Mouse (Mus musculus): ENCODE data around the gene H2-T22. TPM values are rescaled to one million over a fixed set of nuclear protein-coding genes. Genes with fewer than 3 reads are reported as not detected.
"Not testable (repeated sequence)": the region's sequence is repeated elsewhere in the genome, so short reads cannot be mapped to it uniquely, and the experiment has no call there.

The H2-T22 gene
- 89.0 and 112 TPM in 2 replicates for polyA plus RNA-seq (2012; ENCODE audit: insufficient read depth, insufficient read length, missing spikeins)

DNA sequence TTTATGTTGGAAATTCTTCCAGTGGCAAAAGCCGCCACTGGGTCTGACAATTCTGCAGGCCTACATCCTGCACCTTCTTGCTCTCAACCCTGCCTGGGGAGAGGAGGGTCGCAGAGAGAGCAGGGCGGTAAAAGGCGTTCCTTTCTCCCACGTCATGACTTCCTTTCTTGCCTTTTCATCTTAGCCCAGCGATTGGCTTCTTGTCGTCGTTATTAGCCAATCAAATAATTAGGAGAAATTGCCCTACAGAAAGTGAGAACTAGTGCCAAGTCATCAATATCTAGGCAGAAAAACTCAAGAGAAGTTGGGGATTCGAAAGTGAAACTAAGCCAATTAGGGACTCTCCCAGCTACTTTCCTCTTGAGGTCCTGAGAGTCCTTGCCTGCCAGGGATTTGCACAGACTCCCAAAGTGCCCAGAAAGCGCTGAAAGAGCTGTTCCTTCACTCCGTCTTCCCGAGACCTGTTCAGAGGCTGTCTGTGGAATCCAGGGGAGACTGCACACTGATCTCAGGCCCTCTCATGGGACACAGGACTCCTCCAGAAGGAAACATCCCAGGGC is at the start of gene H2-T22, which contains the start of gene Gm6034:
TSS of gene H2-T22 (minus strand) at position 138 of the 560 bp plus-strand sequence.
TSS of gene Gm6034 (plus strand) at position 352 of the 560 bp plus-strand sequence.
- peaks cover 15% of the 10 kb centered on the region for H3K4me1 ChIP-seq (ENCODE audit: control insufficient read depth, insufficient read depth, low read length)
- H3K27ac ChIP-seq (ENCODE audit: insufficient read depth, low read depth, low read length) = peak within 1 kb of the TSS; percentile 24; the same call in 1 of the 2 replicates
- H3K4me3 ChIP-seq (ENCODE audit: insufficient read depth, low read length) = peak within 1 kb of the TSS; percentile 61

DNA sequence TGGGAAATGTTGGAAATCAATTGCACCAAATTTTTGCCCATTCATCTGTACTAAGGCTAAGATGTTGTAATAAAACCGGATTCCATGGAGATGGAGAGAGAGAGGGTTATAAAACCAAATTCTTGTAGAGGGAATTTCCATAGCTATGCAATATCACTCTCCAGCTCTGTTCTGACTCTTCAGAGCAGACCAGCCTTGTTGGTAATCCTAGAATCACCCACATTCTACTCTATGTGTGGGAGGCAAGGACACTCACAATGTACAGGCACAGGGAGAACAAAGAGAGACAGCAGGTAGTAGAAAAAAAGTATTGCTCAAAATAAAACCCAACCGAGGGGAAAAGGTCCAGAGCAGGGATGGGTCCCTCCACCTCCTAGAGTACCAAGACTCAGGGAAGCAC is 49.4 kb upstream of the H2-T22 start:
- H3K4me1 ChIP-seq (ENCODE audit: control insufficient read depth, insufficient read depth, low read length); H3K27ac ChIP-seq (ENCODE audit: insufficient read depth, low read depth, low read length): not testable (repeated sequence)

DNA sequence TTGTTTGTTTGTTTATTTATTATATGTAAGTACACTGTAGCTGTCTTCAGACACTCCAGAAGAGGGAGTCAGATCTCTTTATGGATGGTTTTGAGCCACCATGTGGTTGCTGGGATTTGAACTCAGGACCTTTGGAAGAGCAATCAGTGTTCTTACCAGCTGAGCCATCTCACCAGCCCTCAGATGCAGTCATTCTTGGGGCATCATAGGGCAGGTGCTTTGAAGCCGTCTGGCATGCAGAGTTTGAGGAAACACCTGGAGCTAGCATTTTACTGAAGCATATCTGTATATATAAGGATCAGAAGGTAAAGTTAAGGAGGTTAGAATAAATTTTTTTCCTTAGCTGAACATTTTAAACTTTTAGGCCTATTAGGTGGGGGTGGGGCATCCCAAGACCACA is 43.4 kb upstream of the H2-T22 start:
- H3K27ac ChIP-seq (ENCODE audit: insufficient read depth, low read depth, low read length); H3K4me1 ChIP-seq (ENCODE audit: control insufficient read depth, insufficient read depth, low read length): not testable (repeated sequence)

More for the DNA sequence above, 49.4 kb upstream of the H2-T22 start:
- not testable (repeated sequence) for H3K4me3 ChIP-seq (ENCODE audit: insufficient read depth, low read length)

DNA sequence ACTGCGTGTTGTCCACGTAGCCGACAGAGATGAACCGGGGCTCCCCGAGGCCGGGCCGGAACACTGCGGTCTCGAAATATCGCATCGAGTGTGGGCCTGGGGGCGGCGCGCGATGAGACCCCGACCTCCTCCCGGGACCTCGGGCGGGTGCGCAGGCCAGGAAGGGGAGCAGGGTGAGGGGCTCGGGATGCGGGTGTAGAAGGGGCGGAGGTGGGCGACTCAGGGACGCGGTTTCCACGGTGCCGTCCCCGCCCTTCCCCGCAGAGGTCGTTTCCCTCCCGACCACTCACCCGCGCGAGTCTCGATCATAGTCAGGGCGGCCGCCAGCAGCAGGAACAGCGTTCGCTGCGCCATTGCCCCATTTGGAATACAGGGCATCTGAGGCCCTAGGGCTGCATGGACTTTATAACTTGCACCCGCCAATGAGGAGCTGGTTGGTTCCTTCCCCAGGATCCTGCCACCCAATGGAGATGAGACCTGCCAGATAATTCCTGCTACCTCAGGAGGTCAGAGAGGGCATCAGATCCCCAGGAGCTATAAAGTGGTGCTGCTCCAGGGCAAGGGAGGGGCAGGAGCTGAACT is 41.4 kb upstream of the H2-T22 start:
- H3K4me1 ChIP-seq (ENCODE audit: control insufficient read depth, insufficient read depth, low read length) = no peaks in the 10 kb centered on the region
- no peak overlapping the region for H3K27ac ChIP-seq (ENCODE audit: insufficient read depth, low read depth, low read length)
- no peak for TF ChIP-seq CTCF (IDR thresholded peaks at IDR 0.05; ENCODE audit: low read depth, low read length)
- H3K4me3 ChIP-seq (ENCODE audit: insufficient read depth, low read length) = peak overlapping the region; percentile 79

More for the DNA sequence above, 43.4 kb upstream of the H2-T22 start:
- H3K4me3 ChIP-seq (ENCODE audit: insufficient read depth, low read length) = not testable (repeated sequence)

DNA sequence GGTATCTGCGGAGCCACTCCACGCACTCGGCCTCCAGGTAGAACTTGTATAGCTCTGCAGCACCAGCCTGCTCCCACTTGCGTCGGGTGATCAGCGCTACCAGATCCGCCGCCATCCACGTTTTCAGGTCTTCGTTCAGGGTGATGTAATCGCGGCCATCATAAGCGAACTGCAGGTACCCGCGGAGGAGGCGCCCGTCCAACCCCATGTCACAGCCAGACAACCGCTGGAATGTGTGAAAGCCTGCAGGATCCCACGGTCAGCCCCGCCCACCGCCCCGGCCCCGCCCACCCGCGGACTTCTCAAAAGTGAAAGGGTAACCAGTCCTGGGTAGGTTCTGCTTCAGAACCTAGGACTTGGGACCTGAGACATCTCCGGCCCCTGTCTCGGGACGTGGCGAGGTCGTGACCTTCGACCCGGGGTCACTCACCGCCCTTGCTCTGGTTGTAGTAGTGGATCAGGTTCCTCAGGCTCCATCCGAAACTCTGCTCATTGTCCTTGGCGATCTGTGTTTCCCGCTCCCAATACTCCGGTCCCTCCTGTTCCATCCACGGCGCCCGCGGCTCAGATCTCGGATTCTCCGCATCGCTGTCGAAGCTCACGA is 40.8 kb upstream of the H2-T22 start:
- TF ChIP-seq POLR2A (IDR thresholded peaks at IDR 0.05; ENCODE audit: borderline replicate concordance, low read depth, low read length) = no peak
- TF ChIP-seq CTCF (IDR thresholded peaks at IDR 0.05; ENCODE audit: low read depth, low read length) = no peak
- H3K4me1 ChIP-seq (ENCODE audit: control insufficient read depth, insufficient read depth, low read length) = no peaks in the 10 kb centered on the region
- H3K4me3 ChIP-seq (ENCODE audit: insufficient read depth, low read length) = peak overlapping the region; percentile 79
- no peak overlapping the region for H3K27ac ChIP-seq (ENCODE audit: insufficient read depth, low read depth, low read length)

DNA sequence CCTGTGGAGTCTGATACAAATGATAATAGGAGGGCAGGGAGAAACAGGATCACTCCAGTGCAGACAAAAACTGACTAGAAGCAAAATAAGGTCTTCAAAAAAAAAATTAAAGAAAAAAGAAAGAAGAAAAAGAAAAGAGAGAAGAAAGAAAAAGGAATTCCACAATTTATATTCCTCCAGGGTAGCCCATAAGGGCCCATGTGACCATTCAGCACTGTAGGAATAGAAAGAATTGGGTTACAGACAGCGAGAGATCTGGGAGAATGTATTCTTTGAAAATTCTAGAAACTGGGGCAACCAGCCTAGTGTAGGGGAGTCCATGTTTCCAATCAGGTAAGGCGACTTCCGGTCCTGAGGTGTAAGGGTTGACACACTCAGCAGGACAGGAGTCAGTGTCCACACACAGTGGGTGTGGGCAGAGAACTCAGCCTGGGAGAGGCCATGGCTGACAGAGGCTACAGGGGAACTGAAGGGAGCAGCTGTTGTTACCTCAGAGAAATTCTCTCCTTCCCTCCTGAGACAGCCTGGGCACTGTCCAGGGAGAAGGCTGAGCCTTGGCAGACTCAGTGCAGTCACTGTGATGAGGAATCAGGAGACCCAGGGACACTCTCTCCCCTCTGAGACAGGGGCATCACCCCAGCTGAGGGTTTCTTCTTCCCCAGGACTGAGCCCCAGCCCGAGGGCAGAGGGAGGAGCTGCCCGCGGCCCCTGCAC is 40.1 kb upstream of the H2-T22 start:
- H3K4me1 ChIP-seq (ENCODE audit: control insufficient read depth, insufficient read depth, low read length) = not testable (repeated sequence)
- peak overlapping the region; percentile 79; the same call in 1 of the 2 replicates for H3K4me3 ChIP-seq (ENCODE audit: insufficient read depth, low read length)

DNA sequence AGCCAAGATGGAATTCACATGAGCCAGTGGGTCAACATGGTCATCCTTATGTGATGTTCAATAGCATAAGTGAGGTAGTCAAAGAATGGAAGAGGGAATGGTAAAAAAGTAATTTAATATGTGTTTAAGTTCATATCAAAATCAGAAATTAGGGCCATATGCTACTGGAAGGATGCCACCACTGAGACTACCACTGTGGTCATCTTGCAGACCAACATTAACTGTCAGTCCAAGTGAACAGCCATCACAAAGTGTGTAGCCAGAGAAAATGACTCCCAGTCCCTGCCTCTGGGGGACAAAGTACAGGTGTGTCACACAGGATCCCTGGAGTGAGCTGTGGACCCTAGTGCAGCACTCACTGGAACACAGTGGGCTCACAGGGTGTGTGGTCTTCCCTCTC is 39.4 kb upstream of the H2-T22 start:
- H3K4me1 ChIP-seq (ENCODE audit: control insufficient read depth, insufficient read depth, low read length); H3K27ac ChIP-seq (ENCODE audit: insufficient read depth, low read depth, low read length); H3K4me3 ChIP-seq (ENCODE audit: insufficient read depth, low read length): not testable (repeated sequence)

More for the DNA sequence above, 40.1 kb upstream of the H2-T22 start:
- H3K27ac ChIP-seq (ENCODE audit: insufficient read depth, low read depth, low read length) = not testable (repeated sequence)

DNA sequence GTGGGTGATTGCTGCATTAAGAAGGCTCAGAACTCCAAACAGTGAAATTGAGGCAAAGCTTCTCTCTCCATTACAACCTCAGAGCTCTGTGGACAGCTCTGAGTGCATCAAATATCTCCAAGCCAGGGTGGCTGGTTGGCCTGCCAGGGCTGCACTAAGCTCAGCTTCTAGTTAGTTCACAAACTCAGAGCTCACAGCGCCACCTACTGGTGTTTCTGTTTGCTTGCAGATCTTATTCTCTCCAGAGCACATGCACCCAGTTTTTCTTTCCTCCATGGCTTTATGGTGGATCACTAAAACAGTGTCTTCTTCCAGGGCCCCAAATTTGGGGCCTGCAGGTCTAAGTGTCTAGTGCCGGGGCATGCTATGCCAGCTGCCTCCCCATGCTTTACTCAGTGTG is 18.3 kb upstream of the H2-T22 start:
- H3K27ac ChIP-seq (ENCODE audit: insufficient read depth, low read depth, low read length) = no peak overlapping the region
- peak; percentile 53 for TF ChIP-seq CTCF (IDR thresholded peaks at IDR 0.05; ENCODE audit: low read depth, low read length)
- TF ChIP-seq POLR2A (IDR thresholded peaks at IDR 0.05; ENCODE audit: borderline replicate concordance, low read depth, low read length) = no peak
- H3K4me1 ChIP-seq (ENCODE audit: control insufficient read depth, insufficient read depth, low read length) = no peaks in the 10 kb centered on the region
- no peak overlapping the region for H3K4me3 ChIP-seq (ENCODE audit: insufficient read depth, low read length)

DNA sequence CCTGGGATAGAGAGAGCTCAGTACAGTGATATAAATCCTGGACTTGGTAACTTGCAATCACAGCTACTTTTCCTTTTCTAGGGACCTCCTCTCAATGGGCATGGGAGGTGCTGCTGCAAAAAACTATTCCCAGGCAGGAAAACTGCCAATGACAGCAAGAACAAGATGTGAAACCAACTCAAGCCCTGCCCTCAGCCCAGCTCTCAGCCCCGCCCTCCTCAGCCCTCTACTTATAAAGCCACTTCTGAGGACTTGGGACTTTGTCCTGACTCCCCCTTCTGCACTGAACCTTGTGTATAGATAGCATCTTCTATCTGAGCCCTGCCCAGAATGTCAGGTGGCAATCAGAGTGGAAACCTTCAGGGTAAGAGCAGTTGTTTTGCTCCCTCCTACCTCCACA is 15.8 kb upstream of the H2-T22 start, which contains the start of gene Gm11127:
TSS of gene Gm11127 (minus strand) at position 10 of the 400 bp plus-strand sequence.
- H3K4me1 ChIP-seq (ENCODE audit: control insufficient read depth, insufficient read depth, low read length); H3K4me3 ChIP-seq (ENCODE audit: insufficient read depth, low read length); H3K27ac ChIP-seq (ENCODE audit: insufficient read depth, low read depth, low read length): not testable (repeated sequence)

DNA sequence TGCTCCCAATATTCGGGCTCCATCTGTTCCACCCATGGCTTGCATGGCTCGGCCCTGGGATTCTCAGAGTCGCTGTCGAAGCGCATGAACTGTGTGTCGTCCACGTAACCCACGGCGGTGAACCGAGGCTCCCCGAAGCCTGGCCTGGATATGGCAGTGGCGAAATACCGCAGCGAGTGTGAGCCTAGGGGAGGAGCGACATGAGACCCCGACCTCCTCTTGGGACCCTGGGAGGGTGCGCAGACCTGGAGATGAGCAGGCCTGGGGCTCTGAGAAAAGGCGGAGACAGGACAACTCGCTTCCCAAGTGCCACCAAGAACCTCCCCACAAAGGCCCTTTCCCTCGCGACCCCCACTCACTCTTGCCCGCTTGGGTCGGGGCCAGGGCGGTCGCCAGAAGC is 15.4 kb upstream of the H2-T22 start:
- H3K4me1 ChIP-seq (ENCODE audit: control insufficient read depth, insufficient read depth, low read length); H3K4me3 ChIP-seq (ENCODE audit: insufficient read depth, low read length); H3K27ac ChIP-seq (ENCODE audit: insufficient read depth, low read depth, low read length): not testable (repeated sequence)

DNA sequence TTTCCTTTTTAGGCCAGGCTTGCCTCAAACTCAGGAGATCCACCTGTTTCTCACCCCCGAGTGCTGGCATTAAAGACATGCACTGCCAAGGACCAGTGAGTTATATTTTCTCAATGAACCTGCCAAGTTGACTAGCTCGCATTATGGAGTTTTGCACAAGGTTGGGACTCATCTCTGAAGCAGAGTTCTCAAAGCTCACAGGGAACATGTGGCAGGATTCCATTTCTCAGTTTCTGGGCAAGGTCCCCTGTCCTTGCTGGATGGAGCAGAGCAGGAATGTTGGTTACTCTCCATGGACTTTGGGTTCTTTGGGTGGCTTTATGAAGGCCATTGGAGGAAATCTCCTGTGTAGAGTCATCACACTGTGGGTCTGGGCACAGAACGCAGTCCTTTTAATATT is 739 bp upstream of the H2-T22 start:
- TF ChIP-seq CTCF (IDR thresholded peaks at IDR 0.05; ENCODE audit: low read depth, low read length) (no peak), POLR2A (IDR thresholded peaks at IDR 0.05; ENCODE audit: borderline replicate concordance, low read depth, low read length) (no peak)
- H3K4me1 ChIP-seq (ENCODE audit: control insufficient read depth, insufficient read depth, low read length) = peaks cover 15% of the 10 kb centered on the region
- peak overlapping the region; percentile 59 for H3K4me3 ChIP-seq (ENCODE audit: insufficient read depth, low read length)
- H3K27ac ChIP-seq (ENCODE audit: insufficient read depth, low read depth, low read length) = peak overlapping the region; percentile 24; the same call in 1 of the 2 replicates

DNA sequence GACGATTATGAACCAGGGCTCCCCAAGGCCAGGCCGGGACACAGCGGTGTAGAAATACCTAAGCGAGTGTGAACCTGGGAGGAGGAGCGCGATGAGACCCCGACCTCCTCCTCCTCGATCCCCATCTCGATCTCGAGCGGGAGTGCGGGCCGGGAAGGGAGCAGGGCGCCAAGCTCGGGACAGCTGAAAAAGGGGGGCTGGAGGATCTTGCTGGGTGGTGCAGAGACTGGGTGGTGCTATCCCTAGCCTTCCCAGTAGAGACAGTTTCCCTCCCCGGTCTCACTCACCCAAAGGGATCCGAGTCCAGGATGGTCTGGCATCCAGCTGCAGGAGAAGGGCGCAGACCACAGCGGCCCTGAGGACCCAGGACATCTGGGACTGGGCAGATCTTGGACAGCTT is 492 bp downstream of the H2-T22 start:
- H3K27ac ChIP-seq (ENCODE audit: insufficient read depth, low read depth, low read length) = not testable (repeated sequence)
- Histone ChIP-seq H3K4me3 (ENCODE audit: insufficient read depth, low read length) (peak overlapping the region; percentile 61), H3K4me1 (ENCODE audit: control insufficient read depth, insufficient read depth, low read length) (peaks cover 15% of the 10 kb centered on the region)

DNA sequence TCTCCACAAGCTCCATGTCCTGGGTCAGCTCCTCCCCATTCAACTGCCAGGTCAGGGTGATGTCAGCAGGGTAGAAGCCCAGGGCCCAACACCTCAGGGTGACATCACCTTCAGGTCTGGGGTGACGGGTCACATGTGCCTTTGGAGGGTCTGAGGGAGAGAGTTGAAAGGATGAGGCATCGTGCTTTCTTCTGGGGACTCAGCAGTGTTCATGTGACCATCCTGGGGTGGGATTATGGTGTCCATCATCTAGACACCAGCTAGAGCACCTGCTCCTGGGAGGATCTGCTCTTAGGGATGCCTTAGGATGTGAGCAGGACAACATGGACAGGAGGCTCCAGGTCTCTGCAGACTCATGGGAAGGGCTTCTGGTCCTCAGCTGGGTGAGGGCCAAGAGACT is 1.9 kb downstream of the H2-T22 start:
- not testable (repeated sequence) for H3K27ac ChIP-seq (ENCODE audit: insufficient read depth, low read depth, low read length); H3K4me3 ChIP-seq (ENCODE audit: insufficient read depth, low read length)
- H3K4me1 ChIP-seq (ENCODE audit: control insufficient read depth, insufficient read depth, low read length) = peaks cover 15% of the 10 kb centered on the region

DNA sequence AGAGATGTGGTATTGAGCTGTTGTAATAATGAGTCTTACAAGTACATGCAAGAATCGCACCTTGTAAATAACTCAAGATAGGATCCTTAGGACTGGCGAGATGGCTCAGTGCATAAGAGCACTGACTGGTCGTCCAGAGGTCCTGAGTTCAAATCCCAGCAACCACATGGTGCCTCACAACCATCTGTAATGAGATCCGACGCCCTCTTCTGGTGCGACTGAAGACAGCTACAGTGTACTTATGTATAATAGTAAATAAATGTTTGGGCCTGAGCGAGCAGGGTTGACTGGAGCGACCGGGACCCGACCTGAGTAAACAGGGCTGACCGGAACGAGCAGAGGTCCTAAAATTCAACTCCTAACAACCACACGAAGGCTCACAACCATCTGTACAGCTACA is 6.4 kb downstream of the H2-T22 start:
- not testable (repeated sequence) for H3K4me1 ChIP-seq (ENCODE audit: control insufficient read depth, insufficient read depth, low read length); H3K27ac ChIP-seq (ENCODE audit: insufficient read depth, low read depth, low read length); H3K4me3 ChIP-seq (ENCODE audit: insufficient read depth, low read length)

All from bone marrow macrophage, adult 2 months (primary cell).